9 mouse cellular contexts compared by ENCODE assay signal in genomic region chr3:41058395-41058794, GRCm38 (mm10). TPM values are rescaled to one million over a fixed set of nuclear protein-coding genes. Genes with fewer than 3 reads are reported as not detected.
DNase-seq lines count a peak whose midpoint lies in the region; ATAC-seq and TF ChIP-seq lines count a peak whose summit lies in the region.
"Had no signal": no experiment of that assay in that cellular context is flagged by ENCODE, and none has a peak within 500 bp of the region (broad histone marks: within the 10 kb centered on the region; RNA-seq: fewer than 3 reads in every experiment).

No protein-coding gene starts in this region.

- TF ChIP-seq CTCF in Patski (IDR thresholded peaks at IDR 0.05), result no peak
- TF ChIP-seq CTCF in stomach, postnatal 0 days (IDR thresholded peaks at IDR 0.05; ENCODE audit: low read depth), result no peak

- CTCF ChIA-PET in Patski (lab: Charles Lee), result interaction anchor here (0.8 to 1.2 kb wide), 5 partner anchors 12 to 20 kb away, joined by 3 to 6 read pairs (median 5); no protein-coding TSS in a partner anchor

- H3K4me3 ChIP-seq in heart, embryonic 15.5 days, result no peak overlapping the region
- no peak overlapping the region for H3K4me3 ChIP-seq in stomach, postnatal 0 days (ENCODE audit: low read depth, low read length)
- H3K4me3 ChIP-seq in heart, embryonic 12.5 days, result no peak overlapping the region
- H3K4me3 ChIP-seq: neural tube, embryonic 12.5 days had no signal

- POLR2A ChIA-PET in Patski (lab: Charles Lee), result no interaction called here

- no peaks in the 10 kb centered on the region for H3K27me3 ChIP-seq in heart, embryonic 15.5 days
- H3K27me3 ChIP-seq in Patski, result no peaks in the 10 kb centered on the region
- H3K27me3 ChIP-seq in stomach, postnatal 0 days (ENCODE audit: control insufficient read depth, insufficient read depth, low read length), result no peaks in the 10 kb centered on the region
- no peaks in the 10 kb centered on the region for H3K27me3 ChIP-seq in heart, embryonic 12.5 days (replicated peaks)
- H3K27me3 ChIP-seq: neural tube, embryonic 12.5 days had no signal

- in situ Hi-C loops in Patski (cut with MboI; ENCODE audit: low pct_unique_long_range_greater_than_20kb), result no loop called here

- H3K9me3 ChIP-seq in heart, embryonic 15.5 days (replicated peaks), result no peaks in the 10 kb centered on the region
- H3K9me3 ChIP-seq in stomach, postnatal 0 days (ENCODE audit: control insufficient read depth, low read length), result no peaks in the 10 kb centered on the region
- H3K9me3 ChIP-seq in heart, embryonic 12.5 days (replicated peaks), result no peaks in the 10 kb centered on the region
- H3K9me3 ChIP-seq: neural tube, embryonic 12.5 days had no signal

- no peak for TF ChIP-seq EP300 in stomach, postnatal 0 days (optimal IDR thresholded peaks at IDR 0.05)

- WGBS in heart, embryonic 15.5 days, result 44% methylated on average over 2 of the region's 2 CpGs
- 52% methylated on average over 2 of the region's 2 CpGs for WGBS in stomach, postnatal 0 days
- 74% methylated on average over 2 of the region's 2 CpGs for WGBS in heart, embryonic 12.5 days

- no peak for ATAC-seq in heart, embryonic 15.5 days (replicated peaks; ENCODE audit: insufficient number of reproducible peaks, insufficient read depth, low FRiP score, low read depth)
- peak; percentile 24 for ATAC-seq in Patski
- no peak for ATAC-seq in stomach, postnatal 0 days (ENCODE audit: low FRiP score, low TSS enrichment)
- no peak for ATAC-seq in heart, embryonic 12.5 days (ENCODE audit: insufficient number of reproducible peaks, low FRiP score)

- no peak overlapping the region for H3K9ac ChIP-seq in heart, embryonic 15.5 days
- H3K9ac ChIP-seq in stomach, postnatal 0 days (ENCODE audit: low read length), result no peak overlapping the region
- no peak overlapping the region for H3K9ac ChIP-seq in heart, embryonic 12.5 days
- H3K9ac ChIP-seq: neural tube, embryonic 12.5 days had no signal

- no peak overlapping the region for H3K4me2 ChIP-seq in heart, embryonic 15.5 days
- no peak overlapping the region for H3K4me2 ChIP-seq in stomach, postnatal 0 days (replicated peaks; ENCODE audit: low read depth)
- no peak overlapping the region for H3K4me2 ChIP-seq in heart, embryonic 12.5 days
- H3K4me2 ChIP-seq: neural tube, embryonic 12.5 days had no signal

- no peaks in the 10 kb centered on the region for H3K36me3 ChIP-seq in heart, embryonic 15.5 days
- no peaks in the 10 kb centered on the region for H3K36me3 ChIP-seq in stomach, postnatal 0 days (ENCODE audit: control insufficient read depth, insufficient read depth, low read length)
- peaks cover 4% of the 10 kb centered on the region; the same call in 1 of the 2 replicates for H3K36me3 ChIP-seq in heart, embryonic 12.5 days
- H3K36me3 ChIP-seq: neural tube, embryonic 12.5 days had no signal

- peak overlapping the region; percentile 58 for H3K27ac ChIP-seq in heart, embryonic 15.5 days
- no peak overlapping the region for H3K27ac ChIP-seq in stomach, postnatal 0 days (replicated peaks)
- no peak overlapping the region for H3K27ac ChIP-seq in heart, embryonic 12.5 days (ENCODE audit: poor library complexity, severe bottlenecking)
- H3K27ac ChIP-seq: neural tube, embryonic 12.5 days had no signal

- H3K4me1 ChIP-seq in heart, embryonic 15.5 days (replicated peaks), result peaks cover 9% of the 10 kb centered on the region; the same call in 1 of the 2 replicates
- no peaks in the 10 kb centered on the region for H3K4me1 ChIP-seq in stomach, postnatal 0 days (replicated peaks; ENCODE audit: control insufficient read depth, insufficient read depth)
- 0 out of 2 replicates have a peak, but pooled peaks cover 4% of the 10 kb centered on the region for H3K4me1 ChIP-seq in heart, embryonic 12.5 days (replicated peaks)
- H3K4me1 ChIP-seq: neural tube, embryonic 12.5 days had no signal

- DNase-seq in heart, adult 8-10 months (ENCODE audit: low spot score), result no peak
- no peak for DNase-seq in Patski (ENCODE audit: low read depth, low spot score)
- peak; percentile 89 to 91 for DNase-seq in cerebellum, postnatal 10 days
- DNase-seq in left cerebral cortex, adult 18-20 months (ENCODE audit: low spot score in 2 of 2), result peak; percentile 64 to 69
- peak; percentile 15 for DNase-seq in stomach, postnatal 0 days (ENCODE audit: low spot score)
- DNase-seq in natural killer cell, adult 2 months (ENCODE audit: low spot score in 2 of 2), result no peak

RNA-seq across cellular contexts. Expression of gene Pgrmc2, which starts 24.5 kb away (rescaled TPM):
- 44.9 and 45.2 TPM in 2 replicates for polyA plus RNA-seq in heart, embryonic 15.5 days (2015; fragmentation: Nextera tagmentation; extraction: Ambion mirVana)
- 10 to 100 TPM; 33.9 to 36.7 (median 34.6) TPM for total RNA-seq in heart, adult 8-10 months (2022)
- 99.6 TPM for polyA plus RNA-seq in Patski (2021)
- total RNA-seq in left cerebral cortex, adult 18-20 months (2021), result 10 to 100 TPM; 62.9 to 64.4 TPM
- polyA plus RNA-seq in stomach, postnatal 0 days (2015; fragmentation: Nextera tagmentation; extraction: Ambion mirVana), result 31.2 and 32.5 TPM in 2 replicates
- polyA plus RNA-seq in heart, embryonic 12.5 days (2016; fragmentation: Nextera tagmentation; extraction: Ambion mirVana), result 56.4 and 59.2 TPM in 2 replicates

Comparison
In these comparisons a context has a peak if more than half of its experiments do, and no peak if none do; other contexts are left out.
1. DNase-seq: peak in cerebellum, postnatal 10 days (2 of 2), left cerebral cortex, adult 18-20 months (2 of 2) and stomach, postnatal 0 days (single experiment); none in heart, adult 8-10 months (single experiment), Patski (single experiment) and natural killer cell, adult 2 months (0 of 2).